Mouse (Mus musculus): ENCODE measurements around the gene Tmem44. TPM values are rescaled to one million over a fixed set of nuclear protein-coding genes. Genes with fewer than 3 reads are reported as not detected.

Tmem44 gene
- polyA plus RNA-seq, 1 experiment from 2014 or later = 19.1 TPM

- Histone ChIP-seq H3K9me3 (replicated peaks) (no peaks in the 10 kb centered on the region), H3K27me3 (no peaks in the 10 kb centered on the region), H3K36me3 (peaks cover 92% of the 10 kb centered on the region), H3K4me1 (no peaks in the 10 kb centered on the region), H3K9ac (no peak overlapping the region), H3K4me2 (replicated peaks) (no peak overlapping the region), H3K4me3 (replicated peaks) (no peak overlapping the region), H3K27ac (replicated peaks) (no peak overlapping the region)
- 74% methylated on average over 5 of the region's 5 CpGs for WGBS
- ATAC-seq (ENCODE audit: insufficient number of reproducible peaks, low FRiP score, low TSS enrichment, low read depth) = no peak
These were observed 30.1 kb upstream of the Tmem44 start for GRCm38 (mm10) chr16:30580765-30581164.

- peaks cover 91% of the 10 kb centered on the region for H3K36me3 ChIP-seq
- no peak overlapping the region for H3K9ac ChIP-seq
- 82% methylated on average over 1 of the region's 1 CpGs for WGBS
These were observed 25.8 kb upstream of the Tmem44 start for GRCm38 (mm10) chr16:30576392-30576791.

DNA sequence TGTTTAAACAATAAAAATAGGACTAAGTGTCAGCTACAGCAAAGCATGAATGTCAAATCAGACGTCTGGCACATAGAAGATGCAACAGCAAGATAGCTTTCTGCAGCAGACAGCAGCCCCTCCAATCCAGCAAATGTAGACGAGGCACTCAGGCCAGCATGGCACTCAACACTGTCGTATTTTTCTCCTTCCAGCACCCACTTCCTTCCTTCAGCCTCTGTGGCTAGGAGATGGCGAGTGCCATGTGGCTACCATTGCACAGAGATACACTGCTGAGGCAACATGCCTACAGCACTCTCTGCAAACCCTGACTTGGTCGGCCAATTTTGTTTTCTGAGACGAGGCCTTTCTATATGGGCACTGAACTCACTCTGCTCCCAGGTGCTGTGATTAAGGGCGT is 25.2 kb upstream of the Tmem44 start:
- H3K4me1 ChIP-seq = no peaks in the 10 kb centered on the region
- 87% methylated on average over 7 of the region's 7 CpGs for WGBS
- no peak overlapping the region for H3K4me2 ChIP-seq (replicated peaks)
- ATAC-seq (ENCODE audit: insufficient number of reproducible peaks, low FRiP score, low TSS enrichment, low read depth) = no peak
- no peaks in the 10 kb centered on the region for H3K27me3 ChIP-seq
- H3K9me3 ChIP-seq (replicated peaks) = no peaks in the 10 kb centered on the region
- no peak overlapping the region for H3K9ac ChIP-seq
- no peak overlapping the region for H3K4me3 ChIP-seq (replicated peaks)
- peaks cover 92% of the 10 kb centered on the region for H3K36me3 ChIP-seq
- no peak overlapping the region for H3K27ac ChIP-seq (replicated peaks)

More at GRCm38 (mm10) chr16:30576392-30576791, 25.8 kb upstream of the Tmem44 start:
- Histone ChIP-seq H3K4me1 (no peaks in the 10 kb centered on the region), H3K4me3 (replicated peaks) (no peak overlapping the region), H3K27ac (replicated peaks) (no peak overlapping the region), H3K27me3 (no peaks in the 10 kb centered on the region), H3K4me2 (replicated peaks) (no peak overlapping the region), H3K9me3 (replicated peaks) (no peaks in the 10 kb centered on the region)
- ATAC-seq (ENCODE audit: insufficient number of reproducible peaks, low FRiP score, low TSS enrichment, low read depth) = no peak

DNA sequence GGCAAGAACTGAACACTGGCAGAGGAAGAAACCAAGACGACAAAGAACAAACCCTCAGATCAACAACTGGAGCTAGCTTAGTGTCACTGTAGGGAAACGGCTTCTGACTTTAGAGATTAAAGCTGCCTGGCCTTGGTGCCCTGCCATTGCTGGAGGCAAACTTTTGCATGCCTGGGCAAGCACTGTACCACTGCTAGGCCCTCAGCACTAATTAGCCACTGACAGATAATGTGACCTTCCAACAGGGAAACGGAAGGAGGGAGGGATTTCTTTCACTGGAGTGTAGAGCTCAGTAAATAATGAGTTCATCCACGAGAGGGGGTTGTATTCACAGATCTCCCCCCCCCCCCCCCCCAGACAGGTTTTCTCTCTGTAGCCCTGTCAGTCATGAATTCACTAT is 21.6 kb upstream of the Tmem44 start:
- H3K9ac ChIP-seq = no peak overlapping the region
- whole genome bisulfite sequencing = 49% methylated on average over 4 of the region's 4 CpGs
- no peaks in the 10 kb centered on the region for H3K27me3 ChIP-seq
- no peaks in the 10 kb centered on the region for H3K9me3 ChIP-seq (replicated peaks)
- H3K4me2 ChIP-seq (replicated peaks) = no peak overlapping the region
- H3K36me3 ChIP-seq = peaks cover 93% of the 10 kb centered on the region
- H3K4me1 ChIP-seq = no peaks in the 10 kb centered on the region
- H3K4me3 ChIP-seq (replicated peaks) = no peak overlapping the region
- no peak overlapping the region for H3K27ac ChIP-seq (replicated peaks)
- no peak for ATAC-seq (ENCODE audit: insufficient number of reproducible peaks, low FRiP score, low TSS enrichment, low read depth)

GRCm38 (mm10) chr16:30571378-30571777 is 20.7 kb upstream of the Tmem44 start:
- Histone ChIP-seq H3K4me1 (no peaks in the 10 kb centered on the region), H3K4me3 (replicated peaks) (no peak overlapping the region), H3K9ac (no peak overlapping the region), H3K4me2 (replicated peaks) (no peak overlapping the region), H3K27ac (replicated peaks) (no peak overlapping the region), H3K36me3 (peaks cover 93% of the 10 kb centered on the region), H3K27me3 (no peaks in the 10 kb centered on the region), H3K9me3 (replicated peaks) (no peaks in the 10 kb centered on the region)
- ATAC-seq (ENCODE audit: insufficient number of reproducible peaks, low FRiP score, low TSS enrichment, low read depth) = no peak
- WGBS = 90% methylated on average over 5 of the region's 5 CpGs

GRCm38 (mm10) chr16:30570173-30570572 is 19.5 kb upstream of the Tmem44 start:
- H3K36me3 ChIP-seq = peaks cover 91% of the 10 kb centered on the region
- no peaks in the 10 kb centered on the region for H3K27me3 ChIP-seq
- H3K9ac ChIP-seq = no peak overlapping the region
- no peaks in the 10 kb centered on the region for H3K9me3 ChIP-seq (replicated peaks)
- H3K4me2 ChIP-seq (replicated peaks) = no peak overlapping the region
- 92% methylated on average over 4 of the region's 4 CpGs for WGBS
- no peaks in the 10 kb centered on the region for H3K4me1 ChIP-seq
- H3K27ac ChIP-seq (replicated peaks) = no peak overlapping the region
- ATAC-seq (ENCODE audit: insufficient number of reproducible peaks, low FRiP score, low TSS enrichment, low read depth) = no peak
- H3K4me3 ChIP-seq (replicated peaks) = no peak overlapping the region

- WGBS = 93% methylated on average over 6 of the region's 6 CpGs
- no peaks in the 10 kb centered on the region for H3K9me3 ChIP-seq (replicated peaks)
- ATAC-seq (ENCODE audit: insufficient number of reproducible peaks, low FRiP score, low TSS enrichment, low read depth) = no peak
These were observed 15.0 kb upstream of the Tmem44 start for GRCm38 (mm10) chr16:30565631-30566030.

GRCm38 (mm10) chr16:30560601-30561000 is 10.0 kb upstream of the Tmem44 start:
- H3K4me2 ChIP-seq (replicated peaks) = no peak overlapping the region
- ATAC-seq (ENCODE audit: insufficient number of reproducible peaks, low FRiP score, low TSS enrichment, low read depth) = no peak
- H3K36me3 ChIP-seq = peaks cover 77% of the 10 kb centered on the region
- H3K4me3 ChIP-seq (replicated peaks) = no peak overlapping the region
- 92% methylated on average over 4 of the region's 4 CpGs for WGBS
- no peak overlapping the region for H3K27ac ChIP-seq (replicated peaks)
- no peak overlapping the region for H3K9ac ChIP-seq
- no peaks in the 10 kb centered on the region for H3K4me1 ChIP-seq
- 0 out of 2 replicates have a peak, but pooled peaks cover 2% of the 10 kb centered on the region for H3K9me3 ChIP-seq (replicated peaks)
- H3K27me3 ChIP-seq = no peaks in the 10 kb centered on the region

More at GRCm38 (mm10) chr16:30565631-30566030, 15.0 kb upstream of the Tmem44 start:
- no peak overlapping the region for H3K4me2 ChIP-seq (replicated peaks)
- no peak overlapping the region for H3K9ac ChIP-seq
- no peak overlapping the region for H3K27ac ChIP-seq (replicated peaks)
- H3K4me3 ChIP-seq (replicated peaks) = no peak overlapping the region
- H3K27me3 ChIP-seq = no peaks in the 10 kb centered on the region
- no peaks in the 10 kb centered on the region for H3K4me1 ChIP-seq
- peaks cover 96% of the 10 kb centered on the region for H3K36me3 ChIP-seq

- Histone ChIP-seq H3K9ac (no peak overlapping the region), H3K4me1 (no peaks in the 10 kb centered on the region), H3K9me3 (replicated peaks) (0 out of 2 replicates have a peak, but pooled peaks cover 8% of the 10 kb centered on the region), H3K27me3 (no peaks in the 10 kb centered on the region), H3K36me3 (peaks cover 66% of the 10 kb centered on the region), H3K4me3 (replicated peaks) (no peak overlapping the region), H3K4me2 (replicated peaks) (no peak overlapping the region), H3K27ac (replicated peaks) (no peak overlapping the region)
- WGBS = 90% methylated on average over 5 of the region's 5 CpGs
- no peak for ATAC-seq (ENCODE audit: insufficient number of reproducible peaks, low FRiP score, low TSS enrichment, low read depth)
These were observed 8.8 kb upstream of the Tmem44 start for GRCm38 (mm10) chr16:30559312-30559992.

DNA sequence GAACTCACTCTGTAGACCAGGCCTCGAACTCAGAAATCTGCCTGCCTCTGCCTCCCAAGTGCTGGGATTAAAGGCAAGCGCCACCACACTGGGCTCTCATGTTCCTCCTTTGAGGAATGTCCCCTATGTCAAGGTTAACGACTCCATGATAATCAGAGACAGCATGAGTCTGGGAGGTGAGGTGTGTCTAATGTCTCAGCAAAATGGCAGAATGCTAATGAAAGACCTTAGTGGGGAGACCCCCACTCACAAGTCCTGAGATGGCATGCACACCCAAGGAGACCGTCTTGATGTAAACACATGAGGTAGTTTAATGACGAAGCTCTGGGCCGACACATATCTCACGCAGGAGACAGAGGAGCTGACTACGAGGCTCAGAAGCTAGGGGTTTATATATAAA is 3.5 kb upstream of the Tmem44 start:
- H3K27me3 ChIP-seq = no peaks in the 10 kb centered on the region
- no peak overlapping the region for H3K4me3 ChIP-seq (replicated peaks)
- peaks cover 10% of the 10 kb centered on the region for H3K4me1 ChIP-seq
- ATAC-seq (ENCODE audit: insufficient number of reproducible peaks, low FRiP score, low TSS enrichment, low read depth) = no peak
- 96% methylated on average over 8 of the region's 8 CpGs for WGBS
- no peak overlapping the region for H3K9ac ChIP-seq
- H3K27ac ChIP-seq (replicated peaks) = no peak overlapping the region
- peaks cover 12% of the 10 kb centered on the region; the same call in 1 of the 2 replicates for H3K36me3 ChIP-seq
- 0 out of 2 replicates have a peak, but pooled peaks cover 8% of the 10 kb centered on the region for H3K9me3 ChIP-seq (replicated peaks)
- H3K4me2 ChIP-seq (replicated peaks) = no peak overlapping the region

DNA sequence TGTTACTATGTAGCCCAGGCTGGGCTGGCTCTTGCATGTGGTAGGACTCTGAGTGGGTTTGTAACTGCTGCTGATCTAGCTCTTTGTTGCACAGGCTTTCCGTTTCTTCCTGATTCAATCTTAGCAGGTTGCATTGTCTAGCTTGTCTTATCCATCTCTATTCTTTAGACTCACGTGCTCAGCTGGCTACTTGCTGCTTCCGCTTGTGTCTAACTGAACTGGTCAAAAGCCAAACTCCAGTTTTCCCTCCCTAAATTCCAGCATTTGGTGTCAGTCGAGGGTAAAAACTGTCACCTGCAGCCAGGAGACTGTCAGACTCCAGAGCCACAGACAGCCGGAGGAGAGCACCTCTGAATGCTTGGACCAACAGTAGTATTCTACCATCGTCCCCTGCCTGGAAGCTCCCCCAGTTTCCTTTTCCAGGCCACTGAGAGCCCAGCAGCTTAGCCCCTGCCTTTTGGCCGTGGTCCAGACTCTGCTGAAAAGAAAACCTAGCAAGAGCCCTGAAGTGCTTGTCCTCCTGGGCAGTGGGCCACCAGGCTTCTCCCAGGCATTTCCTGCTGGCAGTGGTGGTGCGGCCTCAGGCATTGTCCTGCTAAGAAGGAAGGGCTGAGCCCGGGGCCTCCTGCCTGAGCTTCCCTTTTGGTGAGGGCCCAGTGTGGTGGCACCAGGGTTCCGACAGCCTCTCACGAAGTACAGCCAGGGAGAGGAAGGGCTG is 2.1 kb upstream of the Tmem44 start:
- H3K36me3 ChIP-seq = 0 out of 2 replicates have a peak, but pooled peaks cover under 1% of the 10 kb centered on the region
- no peaks in the 10 kb centered on the region for H3K27me3 ChIP-seq
- peak overlapping the region; percentile 79 for H3K27ac ChIP-seq (replicated peaks)
- WGBS = 38% methylated on average over 11 of the region's 11 CpGs
- H3K9ac ChIP-seq = no peak overlapping the region
- H3K9me3 ChIP-seq (replicated peaks) = 0 out of 2 replicates have a peak, but pooled peaks cover 8% of the 10 kb centered on the region
- H3K4me1 ChIP-seq = peaks cover 17% of the 10 kb centered on the region
- 0 out of 2 replicates have a peak overlapping the region, but pooled peaks have one; percentile 6 for H3K4me2 ChIP-seq (replicated peaks)
- H3K4me3 ChIP-seq (replicated peaks) = no peak overlapping the region
- 0 out of 2 replicates have a peak, but pooled peaks have one; percentile 21 for ATAC-seq (ENCODE audit: insufficient number of reproducible peaks, low FRiP score, low TSS enrichment, low read depth)

Measured in embryonic facial prominence, embryonic 15.5 days (tissue).